Mouse (Mus musculus) spleen, adult 2 months (tissue): ENCODE data around the gene Hk2.

Experiments
- CTCF ChIP-seq: fragments of 200-500 bp; IDR thresholded peaks from 2 replicates; pipeline ENCODE4 v1.5.1; 2011; ENCODE audit warnings: mild to moderate bottlenecking, inconsistent platforms; ENCODE audit not compliant: insufficient read depth, insufficient read length, insufficient replicate concordance; ENCODE audit errors: extremely low read depth
- POLR2A ChIP-seq: fragments of 200-500 bp; IDR thresholded peaks from 2 replicates; pipeline ENCODE4 v1.6.1; 2011; ENCODE audit warnings: low read depth, low read length, inconsistent platforms

DNA sequence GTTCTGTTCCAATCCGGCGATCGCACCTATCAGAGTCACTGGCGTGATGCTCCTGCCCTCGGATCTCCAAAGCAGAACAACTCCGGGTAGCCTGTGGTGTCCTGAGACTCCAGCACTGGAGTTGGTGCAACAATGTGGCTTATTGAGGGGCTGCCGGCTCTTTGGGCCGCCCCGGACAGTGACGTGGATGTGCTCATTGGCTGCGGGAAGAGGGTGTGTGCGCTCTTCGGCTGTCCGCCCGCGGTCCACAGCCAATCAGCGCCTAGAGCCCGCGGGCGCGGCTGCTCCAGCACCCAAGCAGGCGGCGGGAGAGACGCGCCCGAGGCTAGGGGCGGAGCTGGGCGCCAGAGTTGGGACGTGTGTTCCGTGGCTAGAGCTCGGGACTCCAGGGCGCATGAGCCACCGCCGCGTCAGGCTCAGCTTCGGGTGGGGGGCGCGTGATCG lies at the start of gene Hk2:
- TF ChIP-seq CTCF (no peak), POLR2A (no peak; the same call in 1 of the 2 replicates)
